Mouse (Mus musculus): ENCODE data around the gene Ints12. TPM values are rescaled to one million over a fixed set of nuclear protein-coding genes. Genes with fewer than 3 reads are reported as not detected.

Ints12 gene
- polyA plus RNA-seq, 1 experiment from 2014 or later = 21.0 TPM

DNA sequence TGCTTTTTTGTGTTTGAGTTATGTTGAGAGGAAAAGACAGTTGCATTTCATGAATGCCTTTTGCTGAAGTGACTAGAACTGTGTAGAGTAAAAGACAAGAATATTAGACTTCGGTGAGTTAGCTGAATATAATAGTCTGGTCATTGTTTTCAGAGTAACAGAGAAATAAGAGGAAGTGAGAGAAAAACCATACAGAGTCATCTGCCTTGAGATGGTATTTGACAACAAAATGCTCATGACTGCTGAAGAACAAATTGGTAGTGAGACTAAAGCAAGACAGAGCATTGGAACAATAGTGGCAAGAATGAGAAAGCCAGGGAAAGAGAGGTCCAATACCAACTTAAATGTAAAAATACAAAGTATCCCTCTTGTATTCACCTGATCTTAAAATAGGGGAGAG lies 1.3 kb downstream of the Ints12 start:
- no peaks in the 10 kb centered on the region for H3K9me3 ChIP-seq (replicated peaks; ENCODE audit: control insufficient read depth, low read length)
- peak overlapping the region; percentile 98 for H3K4me3 ChIP-seq (ENCODE audit: low read depth, low read length)
- whole genome bisulfite sequencing = 80% methylated on average over 1 of the region's 1 CpGs
- H3K27ac ChIP-seq (ENCODE audit: low read depth, low read length) = no peak overlapping the region
- peaks cover 12% of the 10 kb centered on the region for H3K36me3 ChIP-seq (ENCODE audit: control insufficient read depth, insufficient read depth, low read length)
- H3K4me1 ChIP-seq (ENCODE audit: control insufficient read depth, insufficient read depth, low read length) = peaks cover 8% of the 10 kb centered on the region; the same call in 1 of the 2 replicates
- H3K9ac ChIP-seq (ENCODE audit: low read length) = 0 out of 2 replicates have a peak overlapping the region, but pooled peaks have one; percentile 95
- H3K27me3 ChIP-seq (replicated peaks; ENCODE audit: control insufficient read depth, insufficient read depth, low read length) = no peaks in the 10 kb centered on the region
- no peak for DNase-seq (ENCODE audit: low spot score)
- no peak for ATAC-seq
- peak overlapping the region; percentile 48 for H3K4me2 ChIP-seq (ENCODE audit: low read length)

DNA sequence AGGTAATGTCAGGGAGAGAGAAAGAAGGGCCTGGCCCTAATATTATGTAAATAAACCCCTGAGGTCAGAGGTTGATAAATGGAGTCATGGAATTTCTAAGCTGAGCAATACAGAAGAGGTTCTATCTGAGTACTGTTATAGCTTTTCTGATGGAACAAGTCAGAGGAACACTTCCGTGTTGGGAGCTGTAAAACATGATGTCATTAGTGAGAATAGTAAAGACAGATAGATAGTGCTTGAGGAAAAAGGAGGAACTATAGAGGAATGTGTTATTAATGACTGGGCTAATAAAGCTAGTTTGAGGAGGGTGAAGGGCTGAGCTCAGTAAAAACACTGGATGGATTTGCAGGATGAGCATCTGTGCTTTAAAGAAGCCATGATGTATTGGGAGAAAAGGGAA lies 2.7 kb downstream of the Ints12 start:
- H3K4me1 ChIP-seq (ENCODE audit: control insufficient read depth, insufficient read depth, low read length) = peaks cover 8% of the 10 kb centered on the region; the same call in 1 of the 2 replicates
- no peaks in the 10 kb centered on the region for H3K9me3 ChIP-seq (replicated peaks; ENCODE audit: control insufficient read depth, low read length)
- ATAC-seq = no peak
- H3K4me2 ChIP-seq (ENCODE audit: low read length) = no peak overlapping the region
- H3K27me3 ChIP-seq (replicated peaks; ENCODE audit: control insufficient read depth, insufficient read depth, low read length) = no peaks in the 10 kb centered on the region
- DNase-seq (ENCODE audit: low spot score) = no peak
- H3K9ac ChIP-seq (ENCODE audit: low read length) = no peak overlapping the region
- 80% methylated on average over 1 of the region's 1 CpGs for WGBS
- no peak overlapping the region for H3K4me3 ChIP-seq (ENCODE audit: low read depth, low read length)
- peaks cover 25% of the 10 kb centered on the region for H3K36me3 ChIP-seq (ENCODE audit: control insufficient read depth, insufficient read depth, low read length)
- H3K27ac ChIP-seq (ENCODE audit: low read depth, low read length) = no peak overlapping the region

DNA sequence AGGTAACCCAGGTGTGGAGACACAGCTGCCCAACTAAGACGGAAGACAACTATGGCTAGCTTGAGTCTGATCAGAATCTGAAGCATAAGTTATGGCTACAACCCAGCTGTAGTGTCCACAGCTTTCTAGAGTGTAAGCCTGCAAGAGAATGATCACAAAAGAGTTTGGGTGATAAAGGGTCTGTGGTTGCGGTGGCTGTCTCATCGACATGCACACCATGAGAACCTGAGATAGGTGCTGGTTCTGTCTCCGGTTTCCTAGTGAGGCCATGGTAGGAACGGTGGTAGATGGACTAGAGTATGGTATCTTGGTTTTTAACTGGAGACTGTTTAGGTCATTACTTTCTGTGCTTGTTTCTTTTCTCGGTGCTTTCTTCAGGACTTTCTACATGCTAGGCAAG lies 6.3 kb downstream of the Ints12 start:
- Histone ChIP-seq H3K9ac (ENCODE audit: low read length) (no peak overlapping the region), H3K4me1 (ENCODE audit: control insufficient read depth, insufficient read depth, low read length) (peaks cover 2% of the 10 kb centered on the region; the same call in 1 of the 2 replicates), H3K36me3 (ENCODE audit: control insufficient read depth, insufficient read depth, low read length) (peaks cover 51% of the 10 kb centered on the region), H3K9me3 (replicated peaks; ENCODE audit: control insufficient read depth, low read length) (no peaks in the 10 kb centered on the region), H3K4me3 (ENCODE audit: low read depth, low read length) (no peak overlapping the region), H3K27ac (ENCODE audit: low read depth, low read length) (no peak overlapping the region), H3K4me2 (ENCODE audit: low read length) (no peak overlapping the region), H3K27me3 (replicated peaks; ENCODE audit: control insufficient read depth, insufficient read depth, low read length) (no peaks in the 10 kb centered on the region)
- 97% methylated on average over 6 of the region's 6 CpGs for WGBS
- no peak for DNase-seq (ENCODE audit: low spot score)
- ATAC-seq = no peak

DNA sequence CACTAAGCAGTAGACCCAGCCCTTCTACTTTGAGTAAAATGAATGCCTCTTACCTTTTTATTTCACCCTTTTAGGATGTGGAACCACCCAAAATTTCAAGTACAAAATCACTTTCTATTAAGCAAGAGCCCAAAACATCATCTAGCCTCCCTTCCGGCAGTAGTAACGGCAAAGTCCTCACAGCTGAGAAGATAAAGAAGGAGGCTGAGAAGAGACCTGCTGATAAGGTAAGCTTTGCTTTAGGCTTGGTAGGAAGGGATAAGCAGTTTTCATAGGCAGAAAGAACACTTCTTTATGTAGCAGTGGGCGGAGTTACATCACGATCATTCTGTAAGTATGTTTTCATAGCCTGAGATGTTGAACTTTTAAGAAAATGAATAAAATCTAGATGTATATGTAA lies 6.7 kb downstream of the Ints12 start:
- WGBS = 95% methylated on average over 4 of the region's 4 CpGs
- peaks cover 53% of the 10 kb centered on the region for H3K36me3 ChIP-seq (ENCODE audit: control insufficient read depth, insufficient read depth, low read length)
- no peaks in the 10 kb centered on the region for H3K27me3 ChIP-seq (replicated peaks; ENCODE audit: control insufficient read depth, insufficient read depth, low read length)
- no peak overlapping the region for H3K27ac ChIP-seq (ENCODE audit: low read depth, low read length)
- no peak for ATAC-seq
- DNase-seq (ENCODE audit: low spot score) = no peak
- no peaks in the 10 kb centered on the region for H3K4me1 ChIP-seq (ENCODE audit: control insufficient read depth, insufficient read depth, low read length)
- H3K4me3 ChIP-seq (ENCODE audit: low read depth, low read length) = no peak overlapping the region
- H3K4me2 ChIP-seq (ENCODE audit: low read length) = no peak overlapping the region
- H3K9me3 ChIP-seq (replicated peaks; ENCODE audit: control insufficient read depth, low read length) = no peaks in the 10 kb centered on the region
- no peak overlapping the region for H3K9ac ChIP-seq (ENCODE audit: low read length)

DNA sequence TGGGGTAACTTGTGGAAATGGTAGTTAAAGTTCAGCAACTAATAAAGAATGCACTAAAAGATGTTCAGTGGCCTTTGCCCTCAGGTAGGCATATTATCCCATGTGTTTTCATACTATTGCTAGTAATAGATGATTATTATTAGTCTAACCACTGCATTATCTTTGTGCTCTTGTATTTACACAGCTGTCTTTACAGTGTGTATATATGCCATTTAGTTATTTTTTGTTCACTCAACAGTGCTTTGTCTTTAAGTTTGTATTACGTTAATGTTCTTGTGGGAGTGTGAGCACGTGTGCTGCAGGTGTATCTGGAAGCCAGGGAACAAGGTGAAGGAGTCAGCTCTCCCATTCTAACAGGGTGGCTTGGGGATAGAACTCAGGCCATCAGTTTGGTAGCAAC lies 7.3 kb downstream of the Ints12 start:
- Histone ChIP-seq H3K36me3 (ENCODE audit: control insufficient read depth, insufficient read depth, low read length) (peaks cover 58% of the 10 kb centered on the region), H3K4me3 (ENCODE audit: low read depth, low read length) (no peak overlapping the region), H3K27ac (ENCODE audit: low read depth, low read length) (no peak overlapping the region), H3K4me2 (ENCODE audit: low read length) (no peak overlapping the region), H3K4me1 (ENCODE audit: control insufficient read depth, insufficient read depth, low read length) (no peaks in the 10 kb centered on the region), H3K9ac (ENCODE audit: low read length) (no peak overlapping the region), H3K9me3 (replicated peaks; ENCODE audit: control insufficient read depth, low read length) (no peaks in the 10 kb centered on the region), H3K27me3 (replicated peaks; ENCODE audit: control insufficient read depth, insufficient read depth, low read length) (no peaks in the 10 kb centered on the region)
- no peak for DNase-seq (ENCODE audit: low spot score)
- 93% methylated on average over 2 of the region's 2 CpGs for WGBS
- ATAC-seq = no peak

DNA sequence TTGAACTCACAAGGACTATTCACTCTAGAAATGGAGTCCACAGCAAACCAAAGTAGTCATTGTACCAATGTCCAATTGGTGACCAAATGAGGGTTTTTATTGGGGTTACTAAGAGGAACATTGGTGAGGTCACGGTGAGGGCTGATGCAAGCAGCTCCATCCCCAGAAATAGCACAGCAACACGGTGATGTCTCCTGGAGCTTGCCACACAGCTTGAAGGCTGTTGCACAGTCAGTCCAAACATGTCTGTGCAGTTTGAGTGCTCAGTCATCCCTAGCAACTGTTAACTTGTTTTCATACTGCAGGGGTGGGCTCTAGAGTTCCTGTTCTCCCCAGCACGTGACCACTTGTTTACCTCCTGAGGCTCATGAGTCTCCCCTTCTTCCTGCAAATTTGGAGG lies 12.1 kb downstream of the Ints12 start:
- DNase-seq (ENCODE audit: low spot score) (no peak), ATAC-seq (no peak)
- Histone ChIP-seq H3K9me3 (replicated peaks; ENCODE audit: control insufficient read depth, low read length) (no peaks in the 10 kb centered on the region), H3K4me2 (ENCODE audit: low read length) (no peak overlapping the region), H3K27me3 (replicated peaks; ENCODE audit: control insufficient read depth, insufficient read depth, low read length) (no peaks in the 10 kb centered on the region), H3K4me1 (ENCODE audit: control insufficient read depth, insufficient read depth, low read length) (no peaks in the 10 kb centered on the region), H3K9ac (ENCODE audit: low read length) (no peak overlapping the region), H3K36me3 (ENCODE audit: control insufficient read depth, insufficient read depth, low read length) (peaks cover 76% of the 10 kb centered on the region), H3K27ac (ENCODE audit: low read depth, low read length) (no peak overlapping the region), H3K4me3 (ENCODE audit: low read depth, low read length) (no peak overlapping the region)
- WGBS = 93% methylated on average over 3 of the region's 3 CpGs

DNA sequence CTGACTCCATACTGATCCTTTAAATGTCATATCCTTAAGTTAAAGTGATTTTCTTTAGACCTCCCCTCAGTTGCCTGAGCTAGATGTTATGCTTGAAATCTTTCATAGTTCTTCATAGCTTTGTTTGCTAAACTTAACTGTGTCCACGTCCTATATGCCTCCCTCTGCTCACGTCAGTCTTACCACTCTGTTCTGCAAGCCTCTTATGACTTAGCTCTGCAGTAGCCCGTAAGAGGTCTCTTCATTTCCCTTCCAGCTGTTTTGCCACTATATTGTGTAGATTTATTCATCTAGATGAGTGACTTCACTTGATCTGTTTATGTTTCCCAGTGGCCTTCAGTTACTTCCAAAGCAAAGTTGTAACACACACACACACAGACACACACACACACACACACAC lies 12.8 kb downstream of the Ints12 start:
- Histone ChIP-seq H3K27me3 (replicated peaks; ENCODE audit: control insufficient read depth, insufficient read depth, low read length) (no peaks in the 10 kb centered on the region), H3K36me3 (ENCODE audit: control insufficient read depth, insufficient read depth, low read length) (peaks cover 77% of the 10 kb centered on the region), H3K9ac (ENCODE audit: low read length) (no peak overlapping the region), H3K27ac (ENCODE audit: low read depth, low read length) (no peak overlapping the region), H3K9me3 (replicated peaks; ENCODE audit: control insufficient read depth, low read length) (no peaks in the 10 kb centered on the region), H3K4me3 (ENCODE audit: low read depth, low read length) (no peak overlapping the region), H3K4me2 (ENCODE audit: low read length) (no peak overlapping the region), H3K4me1 (ENCODE audit: control insufficient read depth, insufficient read depth, low read length) (no peaks in the 10 kb centered on the region)
- ATAC-seq (no peak), DNase-seq (ENCODE audit: low spot score) (no peak)
- WGBS = 92% methylated on average over 3 of the region's 3 CpGs

DNA sequence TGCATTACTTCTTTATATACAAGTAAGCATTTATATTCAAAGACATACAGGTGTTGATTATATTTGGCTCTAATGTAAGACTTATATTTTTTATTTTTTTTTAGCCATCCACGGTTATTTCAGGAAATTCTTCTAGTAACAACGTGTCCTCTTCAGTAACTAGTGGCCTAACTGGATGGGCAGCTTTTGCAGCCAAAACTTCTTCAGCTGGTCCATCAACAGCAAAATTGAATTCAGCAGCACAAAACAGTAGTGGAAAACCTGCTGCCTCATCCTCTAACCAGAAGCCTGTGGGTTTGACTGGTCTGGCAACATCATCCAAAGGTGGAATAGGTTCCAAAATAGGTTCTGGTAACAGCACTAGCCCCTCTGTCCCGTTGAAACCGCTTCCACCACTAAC lies 17.1 kb downstream of the Ints12 start:
- H3K36me3 ChIP-seq (ENCODE audit: control insufficient read depth, insufficient read depth, low read length) = peaks cover 51% of the 10 kb centered on the region
- H3K9ac ChIP-seq (ENCODE audit: low read length) = no peak overlapping the region
- no peak overlapping the region for H3K27ac ChIP-seq (ENCODE audit: low read depth, low read length)
- no peak overlapping the region for H3K4me3 ChIP-seq (ENCODE audit: low read depth, low read length)
- H3K27me3 ChIP-seq (replicated peaks; ENCODE audit: control insufficient read depth, insufficient read depth, low read length) = no peaks in the 10 kb centered on the region
- ATAC-seq (no peak), DNase-seq (ENCODE audit: low spot score) (no peak)
- no peaks in the 10 kb centered on the region for H3K4me1 ChIP-seq (ENCODE audit: control insufficient read depth, insufficient read depth, low read length)
- H3K9me3 ChIP-seq (replicated peaks; ENCODE audit: control insufficient read depth, low read length) = no peaks in the 10 kb centered on the region
- 95% methylated on average over 4 of the region's 4 CpGs for WGBS
- no peak overlapping the region for H3K4me2 ChIP-seq (ENCODE audit: low read length)

DNA sequence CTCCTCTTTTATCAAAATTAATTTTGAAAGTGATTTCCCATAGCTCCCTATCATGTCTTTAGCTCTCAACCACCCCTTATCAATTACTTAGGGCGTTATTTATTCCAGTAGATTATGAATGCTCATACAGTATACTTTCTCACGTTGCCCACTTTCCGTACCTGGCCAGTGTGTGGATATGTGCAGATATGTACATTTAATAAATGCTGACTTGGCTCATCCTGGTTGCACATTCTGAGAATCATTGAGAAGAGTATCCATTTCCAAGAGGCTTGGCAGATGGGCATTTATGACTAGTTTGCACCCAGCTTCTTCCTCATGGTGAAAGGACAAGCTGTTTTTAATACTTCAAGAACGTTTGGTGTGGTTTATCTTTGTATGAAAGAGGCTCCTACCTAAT lies 18.2 kb downstream of the Ints12 start:
- H3K9me3 ChIP-seq (replicated peaks; ENCODE audit: control insufficient read depth, low read length) = no peaks in the 10 kb centered on the region
- peaks cover 43% of the 10 kb centered on the region for H3K36me3 ChIP-seq (ENCODE audit: control insufficient read depth, insufficient read depth, low read length)
- ATAC-seq (no peak), DNase-seq (ENCODE audit: low spot score) (no peak)
- WGBS = 90% methylated on average over 4 of the region's 4 CpGs
- no peaks in the 10 kb centered on the region for H3K27me3 ChIP-seq (replicated peaks; ENCODE audit: control insufficient read depth, insufficient read depth, low read length)
- no peak overlapping the region for H3K27ac ChIP-seq (ENCODE audit: low read depth, low read length)
- H3K4me3 ChIP-seq (ENCODE audit: low read depth, low read length) = no peak overlapping the region
- no peaks in the 10 kb centered on the region for H3K4me1 ChIP-seq (ENCODE audit: control insufficient read depth, insufficient read depth, low read length)
- H3K9ac ChIP-seq (ENCODE audit: low read length) = no peak overlapping the region
- H3K4me2 ChIP-seq (ENCODE audit: low read length) = no peak overlapping the region

Measured in forebrain, embryonic 14.5 days (tissue).